Mouse (Mus musculus) cerebellum, adult 2 months (tissue): ENCODE data around the gene Baz1b.

Experiments
- CTCF ChIP-seq: fragments of 200-500 bp; IDR thresholded peaks from 2 replicates; pipeline ENCODE4 v1.5.1; 2011; ENCODE audit warnings: low read depth, mild to moderate bottlenecking, control low read depth, low read length, moderate library complexity, borderline replicate concordance; ENCODE audit not compliant: insufficient read depth
- POLR2A ChIP-seq: fragments of 200-500 bp; IDR thresholded peaks from 2 replicates; pipeline ENCODE4 v1.6.1; 2011; ENCODE audit warnings: low read length, control low read depth, borderline replicate concordance; ENCODE audit not compliant: insufficient read depth

GRCm38 (mm10) chr5:135196367-135196766 is 9.3 kb downstream of the Baz1b start:
- no peak for TF ChIP-seq POLR2A
- TF ChIP-seq CTCF, result no peak
